22 mouse cellular contexts compared by ENCODE assay signal in the genomic region with DNA sequence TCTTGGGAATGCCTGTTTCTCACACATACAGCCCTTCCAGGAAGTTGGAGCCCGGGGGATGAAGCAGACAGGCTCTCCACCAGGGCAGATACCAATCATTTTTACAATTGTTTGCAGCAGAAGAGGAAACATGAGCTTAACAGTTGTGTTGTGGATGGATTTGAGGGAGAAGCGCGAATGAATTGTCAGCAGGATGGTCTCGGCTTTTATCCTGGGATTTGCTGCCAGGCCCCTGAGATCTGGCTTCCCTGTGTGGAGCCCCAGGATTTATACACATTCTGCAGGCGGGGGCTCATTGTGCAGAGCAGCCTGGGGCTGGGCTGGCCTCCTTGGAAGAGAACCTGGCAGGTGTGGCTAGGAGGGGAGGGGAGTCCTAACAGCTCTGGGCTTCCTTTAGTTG.
DNase-seq lines count a peak whose midpoint lies in the region; ATAC-seq and TF ChIP-seq lines count a peak whose summit lies in the region.
"Had no signal": no experiment of that assay in that cellular context is flagged by ENCODE, and none has a peak within 500 bp of the region (broad histone marks: within the 10 kb centered on the region; RNA-seq: fewer than 3 reads in every experiment).

No protein-coding gene starts in this region.

- H3K4me1 ChIP-seq in intestine, embryonic 14.5 days (replicated peaks; ENCODE audit: control insufficient read depth, insufficient read depth, low read length), result peaks cover 14% of the 10 kb centered on the region
- H3K4me1 ChIP-seq in intestine, postnatal 0 days (replicated peaks; ENCODE audit: control insufficient read depth, insufficient read depth, low read length), result no peaks in the 10 kb centered on the region; the same call in 1 of the 2 replicates
- peaks cover 23% of the 10 kb centered on the region for H3K4me1 ChIP-seq in lung, embryonic 15.5 days
- H3K4me1 ChIP-seq in intestine, embryonic 16.5 days (ENCODE audit: control insufficient read depth, insufficient read depth, low read length), result peaks cover 10% of the 10 kb centered on the region
- H3K4me1 ChIP-seq in stomach, postnatal 0 days (replicated peaks; ENCODE audit: control insufficient read depth, insufficient read depth), result 0 out of 2 replicates have a peak, but pooled peaks cover 5% of the 10 kb centered on the region
- H3K4me1 ChIP-seq: liver, embryonic 12.5 days had no signal

- TF ChIP-seq EP300 in stomach, postnatal 0 days (optimal IDR thresholded peaks at IDR 0.05), result no peak

- 12% methylated on average over 5 of the region's 5 CpGs for WGBS in intestine, embryonic 14.5 days
- 5% methylated on average over 5 of the region's 5 CpGs for WGBS in intestine, postnatal 0 days
- 3% methylated on average over 5 of the region's 5 CpGs for WGBS in lung, embryonic 15.5 days
- WGBS in intestine, embryonic 16.5 days, result 8% methylated on average over 5 of the region's 5 CpGs
- WGBS in stomach, postnatal 0 days, result 4% methylated on average over 5 of the region's 5 CpGs

- no peak overlapping the region for H3K9ac ChIP-seq in intestine, embryonic 14.5 days (ENCODE audit: low read length)
- H3K9ac ChIP-seq in intestine, postnatal 0 days (ENCODE audit: low read depth, low read length), result no peak overlapping the region
- H3K9ac ChIP-seq in lung, embryonic 15.5 days, result no peak overlapping the region
- H3K9ac ChIP-seq in intestine, embryonic 16.5 days (ENCODE audit: low read depth, low read length), result 0 out of 2 replicates have a peak overlapping the region, but pooled peaks have one; percentile 16
- peak overlapping the region; percentile 0; the same call in 1 of the 2 replicates for H3K9ac ChIP-seq in stomach, postnatal 0 days (ENCODE audit: low read length)
- H3K9ac ChIP-seq: forebrain, embryonic 13.5 days; hindbrain, embryonic 14.5 days; liver, embryonic 12.5 days had no signal

- H3K9me3 ChIP-seq in intestine, embryonic 14.5 days (ENCODE audit: control insufficient read depth, low read length), result no peaks in the 10 kb centered on the region
- H3K9me3 ChIP-seq in intestine, postnatal 0 days (ENCODE audit: control insufficient read depth), result no peaks in the 10 kb centered on the region
- no peaks in the 10 kb centered on the region for H3K9me3 ChIP-seq in lung, embryonic 15.5 days
- H3K9me3 ChIP-seq in intestine, embryonic 16.5 days (ENCODE audit: control insufficient read depth, low read length), result no peaks in the 10 kb centered on the region
- no peaks in the 10 kb centered on the region for H3K9me3 ChIP-seq in stomach, postnatal 0 days (ENCODE audit: control insufficient read depth, low read length)
- H3K9me3 ChIP-seq: forebrain, embryonic 13.5 days; liver, embryonic 12.5 days had no signal

- H3K27ac ChIP-seq in intestine, embryonic 14.5 days (ENCODE audit: low read depth), result peak overlapping the region; percentile 75
- H3K27ac ChIP-seq in intestine, postnatal 0 days (ENCODE audit: low read depth, low read length), result no peak overlapping the region
- H3K27ac ChIP-seq in lung, embryonic 15.5 days, result peak overlapping the region; percentile 66
- peak overlapping the region; percentile 72 for H3K27ac ChIP-seq in intestine, embryonic 16.5 days (ENCODE audit: low read length)
- peak overlapping the region; percentile 84 for H3K27ac ChIP-seq in stomach, postnatal 0 days (replicated peaks)
- H3K27ac ChIP-seq: forebrain, embryonic 13.5 days; heart, adult 2 months; hindbrain, embryonic 14.5 days; liver, embryonic 12.5 days had no signal

- no peak overlapping the region for H3K4me3 ChIP-seq in intestine, embryonic 14.5 days (ENCODE audit: low read depth, low read length)
- no peak overlapping the region for H3K4me3 ChIP-seq in intestine, postnatal 0 days (ENCODE audit: low read depth, low read length)
- no peak overlapping the region for H3K4me3 ChIP-seq in lung, embryonic 15.5 days
- H3K4me3 ChIP-seq in intestine, embryonic 16.5 days (ENCODE audit: low read length), result no peak overlapping the region
- H3K4me3 ChIP-seq in stomach, postnatal 0 days (ENCODE audit: low read depth, low read length), result no peak overlapping the region
- H3K4me3 ChIP-seq: forebrain, embryonic 13.5 days; heart, adult 2 months; liver, embryonic 12.5 days had no signal

- no peaks in the 10 kb centered on the region for H3K36me3 ChIP-seq in intestine, embryonic 14.5 days (ENCODE audit: control insufficient read depth, insufficient read depth, low read length)
- no peaks in the 10 kb centered on the region for H3K36me3 ChIP-seq in intestine, postnatal 0 days (ENCODE audit: control insufficient read depth, insufficient read depth)
- H3K36me3 ChIP-seq in lung, embryonic 15.5 days, result no peaks in the 10 kb centered on the region
- no peaks in the 10 kb centered on the region for H3K36me3 ChIP-seq in intestine, embryonic 16.5 days (ENCODE audit: control insufficient read depth, insufficient read depth, low read length)
- H3K36me3 ChIP-seq in stomach, postnatal 0 days (ENCODE audit: control insufficient read depth, insufficient read depth, low read length), result no peaks in the 10 kb centered on the region
- H3K36me3 ChIP-seq: liver, embryonic 12.5 days had no signal

- no peak for TF ChIP-seq CTCF in intestine, postnatal 0 days (IDR thresholded peaks at IDR 0.05; ENCODE audit: low read depth)
- TF ChIP-seq CTCF in stomach, postnatal 0 days (IDR thresholded peaks at IDR 0.05; ENCODE audit: low read depth), result no peak

- peak; percentile 71 for DNase-seq in intestine, embryonic 14.5 days (ENCODE audit: low spot score)
- no peak for DNase-seq in lung, postnatal 4 days
- no peak for DNase-seq in stomach, postnatal 0 days (ENCODE audit: low spot score)
- DNase-seq in ovary, postnatal 14 days (ENCODE audit: low spot score), result no peak
- DNase-seq in retina, postnatal 1 day, result no peak
- DNase-seq: adrenal gland, postnatal 14 days; cerebellum, adult 9-11 months; gastrocnemius, postnatal 25 days; heart, adult 2 months; heart, postnatal 36 days; kidney, adult 8-10 months; left cerebral cortex, postnatal 4 days; thymus, postnatal 36 days had no signal

- peak overlapping the region; percentile 35 for H3K4me2 ChIP-seq in intestine, embryonic 14.5 days (ENCODE audit: low read length)
- H3K4me2 ChIP-seq in intestine, postnatal 0 days (replicated peaks; ENCODE audit: low read depth), result no peak overlapping the region
- H3K4me2 ChIP-seq in lung, embryonic 15.5 days, result 0 out of 2 replicates have a peak overlapping the region, but pooled peaks have one; percentile 1
- H3K4me2 ChIP-seq in intestine, embryonic 16.5 days (ENCODE audit: low read depth, low read length), result 0 out of 2 replicates have a peak overlapping the region, but pooled peaks have one; percentile 7
- H3K4me2 ChIP-seq in stomach, postnatal 0 days (replicated peaks; ENCODE audit: low read depth), result 0 out of 2 replicates have a peak overlapping the region, but pooled peaks have one; percentile 21
- H3K4me2 ChIP-seq: forebrain, embryonic 13.5 days; hindbrain, embryonic 14.5 days; liver, embryonic 12.5 days had no signal

- peak; percentile 64; the same call in 1 of the 2 replicates for ATAC-seq in intestine, embryonic 14.5 days (replicated peaks; ENCODE audit: low FRiP score, low TSS enrichment, low read depth)
- ATAC-seq in intestine, postnatal 0 days, result no peak
- peak; percentile 56; the same call in 1 of the 2 replicates for ATAC-seq in lung, embryonic 15.5 days (ENCODE audit: borderline replicate concordance, extremely low read depth, low FRiP score, low TSS enrichment)
- ATAC-seq in intestine, embryonic 16.5 days, result peak; percentile 52; the same call in 1 of the 2 replicates
- ATAC-seq in stomach, postnatal 0 days (ENCODE audit: low FRiP score, low TSS enrichment), result peak; percentile 36; the same call in 1 of the 2 replicates
- ATAC-seq: CD4-positive, CD25-positive, alpha-beta regulatory T cell, adult 4 months; forebrain, embryonic 13.5 days; liver, embryonic 12.5 days; lung, postnatal 0 days; Patski had no signal

- H3K27me3 ChIP-seq in intestine, embryonic 14.5 days (replicated peaks; ENCODE audit: control insufficient read depth, insufficient read depth, low read length), result no peaks in the 10 kb centered on the region
- H3K27me3 ChIP-seq in intestine, postnatal 0 days (replicated peaks; ENCODE audit: control insufficient read depth, insufficient read depth, low read length), result no peaks in the 10 kb centered on the region
- H3K27me3 ChIP-seq in lung, embryonic 15.5 days, result no peaks in the 10 kb centered on the region
- no peaks in the 10 kb centered on the region for H3K27me3 ChIP-seq in intestine, embryonic 16.5 days (replicated peaks; ENCODE audit: control insufficient read depth, insufficient read depth, low read length)
- no peaks in the 10 kb centered on the region for H3K27me3 ChIP-seq in stomach, postnatal 0 days (ENCODE audit: control insufficient read depth, insufficient read depth, low read length)
- H3K27me3 ChIP-seq: Patski had no signal

Comparison
In these comparisons a context has a peak if more than half of its experiments do, and no peak if none do; other contexts are left out.
1. H3K9ac ChIP-seq: peak in intestine, embryonic 16.5 days (single experiment) and stomach, postnatal 0 days (single experiment); none in intestine, embryonic 14.5 days (single experiment), intestine, postnatal 0 days (single experiment) and lung, embryonic 15.5 days (single experiment).